Mouse (Mus musculus) naive thymus-derived CD4-positive, alpha-beta T cell, adult 2 months (primary cell): ENCODE results near the gene Tshz2.

Experiments used
- DNase-seq: peaks from one replicate; pipeline ENCODE4 v3.0.0-alpha.2; 2011; ENCODE audit warnings: low read depth

Tshz2 gene

GRCm38 (mm10) chr2:169870503-169870902 is 237.7 kb downstream of the Tshz2 start:
- no peak for DNase-seq

GRCm38 (mm10) chr2:169871436-169872060 is 238.7 kb downstream of the Tshz2 start:
- no peak for DNase-seq

GRCm38 (mm10) chr2:169873442-169873841 is 240.6 kb downstream of the Tshz2 start:
- no peak for DNase-seq

GRCm38 (mm10) chr2:169887921-169888320 is 255.1 kb downstream of the Tshz2 start:
- no peak for DNase-seq

- no peak for DNase-seq
Observed at GRCm38 (mm10) chr2:169892441-169893038, 259.7 kb downstream of the Tshz2 start.

GRCm38 (mm10) chr2:169902896-169903295 is 270.1 kb downstream of the Tshz2 start:
- DNase-seq, result no peak

- DNase-seq, result no peak
Observed at GRCm38 (mm10) chr2:169906396-169906795, 273.6 kb downstream of the Tshz2 start.

GRCm38 (mm10) chr2:169907979-169908378 is 275.2 kb downstream of the Tshz2 start:
- DNase-seq, result no peak

- DNase-seq, result no peak
Observed at GRCm38 (mm10) chr2:169910606-169911005, 277.8 kb downstream of the Tshz2 start.

- no peak for DNase-seq
Observed at GRCm38 (mm10) chr2:169912826-169913225, 280.0 kb downstream of the Tshz2 start.

GRCm38 (mm10) chr2:169914903-169915302 is 282.1 kb downstream of the Tshz2 start:
- DNase-seq, result no peak

GRCm38 (mm10) chr2:169915326-169915725 is 282.5 kb downstream of the Tshz2 start:
- no peak for DNase-seq

- no peak for DNase-seq
Observed at GRCm38 (mm10) chr2:169919111-169919695, 286.4 kb downstream of the Tshz2 start.

- no peak for DNase-seq
Observed at GRCm38 (mm10) chr2:169924177-169924810, 291.5 kb downstream of the Tshz2 start.

GRCm38 (mm10) chr2:169925466-169925865 is 292.7 kb downstream of the Tshz2 start:
- DNase-seq, result no peak

- DNase-seq, result no peak
Observed at GRCm38 (mm10) chr2:169926016-169926415, 293.2 kb downstream of the Tshz2 start.

- DNase-seq, result no peak
Observed at GRCm38 (mm10) chr2:169927401-169927800, 294.6 kb downstream of the Tshz2 start.

GRCm38 (mm10) chr2:169928447-169929120 is 295.8 kb downstream of the Tshz2 start:
- no peak for DNase-seq

GRCm38 (mm10) chr2:169929540-169930497 is 297.0 kb downstream of the Tshz2 start:
- peak; percentile 54 for DNase-seq

GRCm38 (mm10) chr2:169935642-169936041 is 302.8 kb downstream of the Tshz2 start:
- no peak for DNase-seq
